Mouse (Mus musculus) C2C12 (cell line): Measurements from ENCODE around the gene Nop53.

Experiments used
- CTCF ChIP-seq: IDR thresholded peaks from one replicate; pipeline ENCODE4 v1.5.1; 2011; ENCODE audit not compliant: control insufficient read depth, insufficient read depth, insufficient read length
- FOSL1 ChIP-seq: IDR thresholded peaks from one replicate; pipeline ENCODE4 v1.8.0; 2011; ENCODE audit warnings: mild to moderate bottlenecking, low read length; ENCODE audit not compliant: poor library complexity, insufficient read depth, severe bottlenecking

DNA sequence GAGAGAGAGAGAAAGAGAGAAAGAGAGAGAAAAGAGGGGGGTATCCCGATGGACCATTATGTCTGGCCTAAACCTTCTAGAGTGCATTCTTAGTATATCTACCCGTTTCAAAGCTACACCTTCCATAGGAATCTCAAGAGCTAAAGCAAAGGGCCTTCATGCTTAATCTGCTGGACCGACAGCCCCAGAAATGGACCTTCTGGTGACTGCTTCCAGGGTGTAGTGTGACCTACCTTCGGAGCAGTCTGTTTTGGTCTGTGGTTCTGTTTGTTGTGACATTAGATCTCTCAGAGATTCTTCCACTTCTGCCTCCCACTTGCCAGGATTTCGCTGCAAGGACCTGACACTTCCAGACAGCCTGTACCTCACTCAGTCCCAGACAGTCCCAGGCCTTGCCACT lies 35.4 kb downstream of the Nop53 start:
- TF ChIP-seq CTCF (no peak), FOSL1 (no peak)
